Mouse (Mus musculus) kidney, postnatal 0 days (tissue): ENCODE results near the gene St7. TPM values are rescaled to one million over a fixed set of nuclear protein-coding genes. Genes with fewer than 3 reads are reported as not detected.

Experiments used
- ATAC-seq: fragments of 200-750 bp; cut with Nextera tagmentation; replicated peaks from 2 replicates; pipeline ENCODE4 v1.8.0; 2017; ENCODE audit warnings: low read depth, moderate number of reproducible peaks, moderate TSS enrichment, moderate library complexity; ENCODE audit not compliant: low FRiP score
- DNase-seq: peaks from one replicate; pipeline ENCODE4 v3.0.0-alpha.2; 2016; ENCODE audit warnings: low spot score
- H3K27ac ChIP-seq: fragments of 300-500 bp; sonication (generic); 2 replicates; pipeline ENCODE4 v1.5.1; 2014; ENCODE audit warnings: mild to moderate bottlenecking
- H3K27me3 ChIP-seq: fragments of 300-500 bp; sonication (generic); 2 replicates; pipeline ENCODE4 v1.6.1; 2014; ENCODE audit warnings: low read length, mixed read lengths; ENCODE audit not compliant: insufficient read depth
- H3K36me3 ChIP-seq: fragments of 300-500 bp; sonication (generic); 2 replicates; pipeline ENCODE4 v1.6.1; 2014; ENCODE audit warnings: low read length, mixed read lengths; ENCODE audit not compliant: insufficient read depth
- H3K4me1 ChIP-seq: fragments of 300-500 bp; sonication (generic); replicated peaks from 2 replicates; pipeline ENCODE4 v1.6.1; 2014; ENCODE audit warnings: antibody characterized with exemption, low read length, mixed read lengths; ENCODE audit not compliant: insufficient read depth
- H3K4me2 ChIP-seq: fragments of 300-500 bp; sonication (generic); 2 replicates; pipeline ENCODE4 v1.6.1; 2014; ENCODE audit warnings: mild to moderate bottlenecking, low read length, moderate library complexity, mixed read lengths
- H3K4me3 ChIP-seq: fragments of 300-500 bp; sonication (generic); replicated peaks from 2 replicates; pipeline ENCODE4 v1.5.1; 2014; ENCODE audit warnings: low read depth, low read length
- H3K9ac ChIP-seq: fragments of 300-500 bp; sonication (generic); 2 replicates; pipeline ENCODE4 v1.6.1; 2014; ENCODE audit warnings: low read depth, low read length
- H3K9me3 ChIP-seq: fragments of 300-500 bp; sonication (generic); replicated peaks from 2 replicates; pipeline ENCODE4 v1.6.1; 2016; ENCODE audit warnings: low read length, inconsistent platforms, mixed read lengths
- CTCF ChIP-seq: IDR thresholded peaks from 2 replicates; pipeline ENCODE4 v1.5.1; 2016; ENCODE audit warnings: antibody characterized with exemption, low read depth, mild to moderate bottlenecking, moderate library complexity
- WGBS: fragments of 180-500 bp; shearing (Covaris S2); extraction: QIAGEN DNeasy Blood & Tissue Kit; methylation state at CpG from one replicate; pipeline ENCODE4 v1.1.7; 2014; 5-methylcytosine and 5-hydroxymethylcytosine counted together
- polyA plus RNA-seq: library from polyadenylated mRNA; unstranded; fragments of >200 nt; fragmentation: Nextera tagmentation; extraction: Ambion mirVana; gene quantifications from 2 replicates; pipeline ENCODE4 v1.2.1, GENCODE M21; 2015

Gene St7
- polyA plus RNA-seq, 1 experiment from 2014 or later: 18.4 TPM

DNA sequence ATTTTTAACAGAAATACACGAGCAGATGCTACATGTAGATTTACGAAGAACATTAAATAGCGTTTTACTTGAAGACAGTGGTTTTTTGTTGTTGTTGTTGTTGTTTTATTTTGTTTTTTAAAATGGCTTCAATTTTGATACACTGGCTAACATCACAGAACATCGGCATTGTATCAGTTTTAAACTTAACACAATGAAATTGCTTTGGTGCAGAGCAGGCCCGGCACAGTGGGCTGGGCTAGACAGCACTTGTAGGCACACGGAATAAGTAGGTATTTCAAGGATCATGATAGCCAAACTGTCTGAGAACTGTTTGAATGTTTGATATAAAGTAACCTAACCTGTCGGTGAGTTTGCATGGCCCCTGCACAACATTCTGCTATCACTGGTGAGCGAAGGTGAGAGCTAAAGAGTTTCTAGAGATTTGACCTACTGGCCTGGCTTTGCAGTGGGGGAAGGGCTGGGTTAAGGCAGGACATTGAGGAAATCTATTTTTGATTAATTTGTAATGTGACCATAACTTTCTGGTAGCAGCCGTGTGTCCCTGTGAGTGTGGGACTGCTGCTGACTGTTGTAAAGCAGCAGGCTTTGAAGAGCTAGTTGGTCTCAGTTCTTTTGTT, 57.4 kb downstream of the St7 start:
- Histone ChIP-seq H3K4me2 (no peak overlapping the region), H3K27ac (no peak overlapping the region), H3K36me3 (no peaks in the 10 kb centered on the region), H3K9me3 (no peaks in the 10 kb centered on the region), H3K9ac (no peak overlapping the region), H3K4me1 (0 out of 2 replicates have a peak, but pooled peaks cover 6% of the 10 kb centered on the region), H3K27me3 (no peaks in the 10 kb centered on the region), H3K4me3 (no peak overlapping the region)
- WGBS: 85% methylated on average over 9 of the region's 9 CpGs
- ATAC-seq (no peak), DNase-seq (no peak)
- no peak for TF ChIP-seq CTCF

DNA sequence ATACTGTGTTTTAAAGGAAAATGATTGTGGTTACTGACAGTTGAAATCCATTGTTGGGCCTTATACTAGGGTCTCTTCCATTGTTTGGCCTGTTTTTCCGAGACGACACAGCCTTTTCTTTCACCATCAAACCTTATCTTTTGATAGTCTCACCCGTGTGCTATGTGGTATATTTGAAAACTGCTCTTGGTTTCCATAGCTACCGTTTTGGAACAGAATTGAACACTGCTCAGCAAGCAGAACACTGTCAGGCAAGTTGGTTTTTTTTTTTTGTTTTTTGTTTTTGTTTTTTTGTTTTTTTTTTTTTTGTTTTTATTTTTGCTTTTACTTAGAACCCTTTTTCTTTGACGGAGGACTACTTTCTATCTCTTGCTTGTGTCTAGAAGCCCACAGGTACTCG, 58.2 kb downstream of the St7 start:
- Histone ChIP-seq H3K36me3 (no peaks in the 10 kb centered on the region), H3K4me3 (no peak overlapping the region), H3K9ac (no peak overlapping the region), H3K4me2 (no peak overlapping the region), H3K27ac (no peak overlapping the region), H3K9me3 (no peaks in the 10 kb centered on the region), H3K27me3 (no peaks in the 10 kb centered on the region), H3K4me1 (0 out of 2 replicates have a peak, but pooled peaks cover 6% of the 10 kb centered on the region)
- 91% methylated on average over 6 of the region's 6 CpGs for WGBS
- no peak for TF ChIP-seq CTCF
- ATAC-seq (no peak), DNase-seq (no peak)

- no peak overlapping the region for H3K4me3 ChIP-seq
- ATAC-seq: no peak
- no peak for TF ChIP-seq CTCF
- WGBS: 78% methylated on average over 6 of the region's 6 CpGs
- H3K9me3 ChIP-seq: no peaks in the 10 kb centered on the region
- H3K4me1 ChIP-seq: no peaks in the 10 kb centered on the region
- no peak overlapping the region for H3K4me2 ChIP-seq
- H3K36me3 ChIP-seq: no peaks in the 10 kb centered on the region
- no peaks in the 10 kb centered on the region for H3K27me3 ChIP-seq
- H3K9ac ChIP-seq: no peak overlapping the region
- no peak overlapping the region for H3K27ac ChIP-seq
- DNase-seq: no peak
Measured at GRCm38 (mm10) chr6:17755902-17756301, 63.2 kb downstream of the St7 start.

DNA sequence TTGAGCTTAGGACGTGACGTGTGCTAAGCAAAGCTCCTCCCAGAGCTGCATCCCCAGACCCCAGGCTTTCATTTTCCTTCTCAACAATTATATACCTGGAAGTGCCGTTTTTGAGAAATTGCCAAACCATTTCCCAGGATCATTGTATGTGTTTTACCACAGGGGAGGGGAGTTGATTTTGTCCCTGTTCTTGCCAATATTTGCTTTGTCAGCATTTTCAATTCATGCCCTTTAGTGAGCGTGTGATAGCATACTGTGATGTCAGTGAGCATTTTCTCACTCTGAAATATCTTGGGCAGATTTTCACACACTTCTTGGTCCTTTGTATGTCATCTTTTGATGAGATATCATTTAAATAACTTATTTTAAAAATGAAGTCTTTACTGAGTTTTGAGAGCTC, 65.8 kb downstream of the St7 start:
- Histone ChIP-seq H3K27ac (no peak overlapping the region), H3K4me2 (no peak overlapping the region), H3K9me3 (no peaks in the 10 kb centered on the region), H3K36me3 (no peaks in the 10 kb centered on the region), H3K4me1 (no peaks in the 10 kb centered on the region), H3K27me3 (no peaks in the 10 kb centered on the region), H3K4me3 (no peak overlapping the region), H3K9ac (no peak overlapping the region)
- DNase-seq: no peak
- no peak for ATAC-seq
- no peak for TF ChIP-seq CTCF
- 79% methylated on average over 4 of the region's 4 CpGs for WGBS

DNA sequence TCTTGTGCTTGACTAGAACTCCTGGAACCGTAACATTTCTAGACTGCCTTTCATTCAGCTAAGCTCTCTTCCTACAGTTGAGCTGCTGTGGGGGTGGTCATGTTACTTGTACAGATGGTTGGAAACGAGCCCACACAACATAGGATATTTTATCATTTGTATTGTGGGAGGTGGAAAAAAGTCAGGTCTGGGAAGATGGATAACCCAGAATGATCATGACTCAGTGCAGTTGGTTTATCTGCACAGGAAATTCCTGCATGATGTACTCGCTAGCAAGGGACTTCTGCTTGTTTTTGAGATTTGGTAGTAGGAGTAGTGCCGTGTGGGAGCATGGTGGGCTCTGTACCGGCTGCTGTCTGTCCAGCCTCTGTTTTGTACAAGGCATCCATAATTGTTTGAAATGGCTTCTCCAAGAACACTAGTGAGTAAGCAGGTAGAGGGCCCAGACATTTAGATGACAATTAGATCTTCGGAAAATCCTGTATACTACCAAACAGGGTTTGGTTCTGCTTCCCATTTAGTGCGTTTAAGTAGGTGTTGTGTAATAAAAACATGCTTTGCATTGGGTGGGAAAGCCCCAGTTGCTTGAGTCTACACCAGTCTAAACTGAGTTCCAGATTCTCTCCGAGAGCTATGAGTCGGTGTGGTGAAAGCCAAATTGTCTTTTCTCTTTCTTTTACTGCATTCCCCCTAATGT, 71.4 kb downstream of the St7 start:
- Histone ChIP-seq H3K4me2 (no peak overlapping the region), H3K9ac (no peak overlapping the region), H3K36me3 (no peaks in the 10 kb centered on the region), H3K27me3 (no peaks in the 10 kb centered on the region), H3K4me3 (no peak overlapping the region), H3K4me1 (no peaks in the 10 kb centered on the region; the same call in 1 of the 2 replicates), H3K27ac (no peak overlapping the region), H3K9me3 (no peaks in the 10 kb centered on the region)
- DNase-seq: peak; percentile 57
- WGBS: 64% methylated on average over 9 of the region's 9 CpGs
- no peak for TF ChIP-seq CTCF
- no peak for ATAC-seq

- 72% methylated on average over 2 of the region's 2 CpGs for WGBS
- no peak for DNase-seq
- Histone ChIP-seq H3K27ac (no peak overlapping the region), H3K9me3 (no peaks in the 10 kb centered on the region), H3K4me1 (no peaks in the 10 kb centered on the region; the same call in 1 of the 2 replicates), H3K4me3 (no peak overlapping the region), H3K27me3 (no peaks in the 10 kb centered on the region), H3K4me2 (no peak overlapping the region), H3K9ac (no peak overlapping the region), H3K36me3 (no peaks in the 10 kb centered on the region)
- no peak for ATAC-seq
- no peak for TF ChIP-seq CTCF
Measured at GRCm38 (mm10) chr6:17764660-17764998, 71.9 kb downstream of the St7 start.
